Mouse (Mus musculus) hindbrain, embryonic 16.5 days (tissue): Measurements from ENCODE around the gene Fam69b. TPM values are rescaled to one million over a fixed set of nuclear protein-coding genes. Genes with fewer than 3 reads are reported as not detected.
A peak's percentile ranks its signal among the peaks of the same experiment; 100 is the strongest.

ENCODE experiments used
- ATAC-seq: fragments of 200-750 bp; cut with Nextera tagmentation; 2 replicates; pipeline ENCODE4 v1.8.0; 2017; ENCODE audit warnings: moderate TSS enrichment, moderate library complexity
- H3K27ac ChIP-seq: fragments of 300-500 bp; sonication (generic); 2 replicates; pipeline ENCODE4 v1.5.1; 2014; ENCODE audit warnings: low read depth, mild to moderate bottlenecking, control low read depth, low read length, moderate library complexity
- H3K27me3 ChIP-seq: fragments of 300-500 bp; sonication (generic); replicated peaks from 2 replicates; pipeline ENCODE4 v1.6.1; 2014; ENCODE audit warnings: low read length; ENCODE audit not compliant: control insufficient read depth, insufficient read depth
- H3K36me3 ChIP-seq: fragments of 300-500 bp; sonication (generic); 2 replicates; pipeline ENCODE4 v1.6.1; 2014; ENCODE audit warnings: mild to moderate bottlenecking, low read length, moderate library complexity, mixed read lengths; ENCODE audit not compliant: control insufficient read depth, insufficient read depth
- H3K4me1 ChIP-seq: fragments of 300-500 bp; sonication (generic); 2 replicates; pipeline ENCODE4 v1.6.1; 2014; ENCODE audit warnings: low read depth, low read length; ENCODE audit not compliant: control insufficient read depth, insufficient read depth
- H3K4me2 ChIP-seq: fragments of 300-500 bp; sonication (generic); 2 replicates; pipeline ENCODE4 v1.6.1; 2014; ENCODE audit warnings: mild to moderate bottlenecking, low read length, control low read depth, moderate library complexity
- H3K4me3 ChIP-seq: fragments of 300-500 bp; sonication (generic); 2 replicates; pipeline ENCODE4 v1.5.1; 2014; ENCODE audit warnings: mild to moderate bottlenecking, low read length, control low read depth, moderate library complexity
- H3K9ac ChIP-seq: fragments of 300-500 bp; sonication (generic); 2 replicates; pipeline ENCODE4 v1.6.1; 2014; ENCODE audit warnings: low read depth, mild to moderate bottlenecking, control low read depth, low read length, moderate library complexity
- H3K9me3 ChIP-seq: fragments of 300-500 bp; sonication (generic); 2 replicates; pipeline ENCODE4 v1.6.1; 2014; ENCODE audit warnings: mild to moderate bottlenecking, low read length, moderate library complexity; ENCODE audit not compliant: control insufficient read depth
- WGBS: fragments of 180-500 bp; shearing (Covaris S2); extraction: QIAGEN DNeasy Blood & Tissue Kit; methylation state at CpG from one replicate; pipeline ENCODE4 v1.1.7; 2014; 5-methylcytosine and 5-hydroxymethylcytosine counted together
- polyA plus RNA-seq: library from polyadenylated mRNA; unstranded; fragments of >200 nt; fragmentation: Nextera tagmentation; extraction: Ambion mirVana; gene quantifications from 2 replicates; pipeline ENCODE4 v1.2.1, GENCODE M21; 2015

The Fam69b gene
- polyA plus RNA-seq, 1 experiment from 2014 or later = 156 TPM

- H3K27me3 ChIP-seq = no peaks in the 10 kb centered on the region
- H3K36me3 ChIP-seq = no peaks in the 10 kb centered on the region
- H3K4me1 ChIP-seq = peaks cover 8% of the 10 kb centered on the region; the same call in 1 of the 2 replicates
- peak overlapping the region; percentile 5; the same call in 1 of the 2 replicates for H3K4me3 ChIP-seq
- H3K27ac ChIP-seq = no peak overlapping the region
- H3K9ac ChIP-seq = peak overlapping the region; percentile 44; the same call in 1 of the 2 replicates
- H3K9me3 ChIP-seq = no peaks in the 10 kb centered on the region
- WGBS = 58% methylated on average over 4 of the region's 4 CpGs
- no peak for ATAC-seq
- peak overlapping the region; percentile 13 for H3K4me2 ChIP-seq
Measured at GRCm38 (mm10) chr2:26588573-26588972, 39.7 kb upstream of the Fam69b start.

GRCm38 (mm10) chr2:26589284-26589683 lies 39.0 kb upstream of the Fam69b start:
- WGBS = 87% methylated on average over 10 of the region's 10 CpGs
- no peaks in the 10 kb centered on the region for H3K36me3 ChIP-seq
- no peak overlapping the region for H3K4me3 ChIP-seq
- peaks cover 8% of the 10 kb centered on the region; the same call in 1 of the 2 replicates for H3K4me1 ChIP-seq
- ATAC-seq = no peak
- H3K9ac ChIP-seq = no peak overlapping the region
- H3K27me3 ChIP-seq = no peaks in the 10 kb centered on the region
- no peak overlapping the region for H3K4me2 ChIP-seq
- no peaks in the 10 kb centered on the region for H3K9me3 ChIP-seq
- no peak overlapping the region for H3K27ac ChIP-seq

GRCm38 (mm10) chr2:26590282-26590681 lies 38.0 kb upstream of the Fam69b start:
- Histone ChIP-seq H3K4me2 (no peak overlapping the region), H3K27me3 (no peaks in the 10 kb centered on the region), H3K4me1 (peaks cover 8% of the 10 kb centered on the region; the same call in 1 of the 2 replicates), H3K36me3 (no peaks in the 10 kb centered on the region), H3K27ac (no peak overlapping the region), H3K9me3 (no peaks in the 10 kb centered on the region), H3K4me3 (no peak overlapping the region), H3K9ac (peak overlapping the region; percentile 17; the same call in 1 of the 2 replicates)
- WGBS = 89% methylated on average over 7 of the region's 7 CpGs
- ATAC-seq = no peak

- Histone ChIP-seq H3K4me1 (peaks cover 8% of the 10 kb centered on the region; the same call in 1 of the 2 replicates), H3K9me3 (no peaks in the 10 kb centered on the region), H3K27me3 (no peaks in the 10 kb centered on the region), H3K4me3 (no peak overlapping the region), H3K4me2 (no peak overlapping the region), H3K9ac (no peak overlapping the region), H3K27ac (no peak overlapping the region), H3K36me3 (no peaks in the 10 kb centered on the region)
- ATAC-seq = no peak
- 84% methylated on average over 7 of the region's 7 CpGs for WGBS
Measured at GRCm38 (mm10) chr2:26590962-26591361, 37.3 kb upstream of the Fam69b start.

- 84% methylated on average over 12 of the region's 12 CpGs for WGBS
- no peak for ATAC-seq
- Histone ChIP-seq H3K27ac (no peak overlapping the region), H3K27me3 (no peaks in the 10 kb centered on the region), H3K4me1 (peaks cover 5% of the 10 kb centered on the region; the same call in 1 of the 2 replicates), H3K36me3 (no peaks in the 10 kb centered on the region), H3K4me2 (no peak overlapping the region), H3K4me3 (no peak overlapping the region), H3K9ac (no peak overlapping the region), H3K9me3 (no peaks in the 10 kb centered on the region)
Measured at GRCm38 (mm10) chr2:26591416-26591815, 36.8 kb upstream of the Fam69b start.

- no peaks in the 10 kb centered on the region for H3K9me3 ChIP-seq
- ATAC-seq = no peak
- peaks cover 2% of the 10 kb centered on the region; the same call in 1 of the 2 replicates for H3K4me1 ChIP-seq
- no peaks in the 10 kb centered on the region for H3K36me3 ChIP-seq
- 76% methylated on average over 9 of the region's 9 CpGs for WGBS
- no peak overlapping the region for H3K4me3 ChIP-seq
- H3K9ac ChIP-seq = no peak overlapping the region
- no peak overlapping the region for H3K4me2 ChIP-seq
- no peak overlapping the region for H3K27ac ChIP-seq
- H3K27me3 ChIP-seq = no peaks in the 10 kb centered on the region
Measured at GRCm38 (mm10) chr2:26593211-26594021, 34.8 kb upstream of the Fam69b start.

GRCm38 (mm10) chr2:26594022-26594346 lies 34.3 kb upstream of the Fam69b start:
- WGBS = 67% methylated on average over 9 of the region's 9 CpGs
- no peak overlapping the region for H3K4me3 ChIP-seq
- no peak overlapping the region for H3K27ac ChIP-seq
- H3K36me3 ChIP-seq = no peaks in the 10 kb centered on the region
- H3K4me1 ChIP-seq = peaks cover 2% of the 10 kb centered on the region; the same call in 1 of the 2 replicates
- H3K9me3 ChIP-seq = no peaks in the 10 kb centered on the region
- H3K27me3 ChIP-seq = no peaks in the 10 kb centered on the region
- H3K4me2 ChIP-seq = no peak overlapping the region
- no peak for ATAC-seq
- no peak overlapping the region for H3K9ac ChIP-seq

GRCm38 (mm10) chr2:26594461-26594933 lies 33.8 kb upstream of the Fam69b start:
- H3K9ac ChIP-seq = no peak overlapping the region
- 90% methylated on average over 7 of the region's 7 CpGs for WGBS

GRCm38 (mm10) chr2:26594934-26595724 lies 33.1 kb upstream of the Fam69b start:
- Histone ChIP-seq H3K4me3 (no peak overlapping the region), H3K9ac (no peak overlapping the region), H3K4me1 (peaks cover 2% of the 10 kb centered on the region; the same call in 1 of the 2 replicates), H3K27me3 (no peaks in the 10 kb centered on the region), H3K27ac (no peak overlapping the region), H3K4me2 (no peak overlapping the region), H3K9me3 (no peaks in the 10 kb centered on the region), H3K36me3 (no peaks in the 10 kb centered on the region)
- ATAC-seq = no peak
- 77% methylated on average over 6 of the region's 6 CpGs for WGBS

More at GRCm38 (mm10) chr2:26594461-26594933, 33.8 kb upstream of the Fam69b start:
- H3K27me3 ChIP-seq = no peaks in the 10 kb centered on the region
- H3K27ac ChIP-seq = no peak overlapping the region
- H3K4me3 ChIP-seq = no peak overlapping the region
- no peak for ATAC-seq
- H3K4me2 ChIP-seq = no peak overlapping the region
- no peaks in the 10 kb centered on the region for H3K36me3 ChIP-seq
- H3K4me1 ChIP-seq = peaks cover 2% of the 10 kb centered on the region; the same call in 1 of the 2 replicates
- no peaks in the 10 kb centered on the region for H3K9me3 ChIP-seq
